Mouse (Mus musculus): Measurements from ENCODE around the gene Hjurp. TPM values are rescaled to one million over a fixed set of nuclear protein-coding genes. Genes with fewer than 3 reads are reported as not detected.

Hjurp gene
- total and polyA plus RNA-seq, 3 experiments = 59.4 to 103 (median 76.3) TPM

- peaks cover 29% of the 10 kb centered on the region for H3K79me2 ChIP-seq (ENCODE audit: control insufficient read depth, insufficient read depth, low read length, poor library complexity)
- H3K9me3 ChIP-seq (replicated peaks; ENCODE audit: insufficient read depth, low read length) = no peaks in the 10 kb centered on the region
- no peak overlapping the region for H3K4me3 ChIP-seq (ENCODE audit: control insufficient read depth in 1 of 2, insufficient read depth in 1 of 2, low read depth in 2 of 2, low read length in 2 of 2)
- H3K9ac ChIP-seq (ENCODE audit: control insufficient read depth, low read depth, low read length, poor library complexity, severe bottlenecking) = no peak overlapping the region
- no peak for DNase-seq (ENCODE audit: low read depth, low spot score)
- H3K27me3 ChIP-seq (ENCODE audit: control insufficient read depth in 1 of 2, insufficient read depth in 2 of 2, low read length in 2 of 2) = no peaks in the 10 kb centered on the region
- TF ChIP-seq RCOR1 (IDR thresholded peaks at IDR 0.05; ENCODE audit: low read depth, low read length) (peak; percentile 88), ZKSCAN1 (IDR thresholded peaks at IDR 0.05; ENCODE audit: low read depth, low read length) (no peak), POLR2AphosphoS2 (IDR thresholded peaks at IDR 0.05; ENCODE audit: low read length) (no peak), ZNF384 (IDR thresholded peaks at IDR 0.05; ENCODE audit: low read depth, low read length) (no peak), EP300 (IDR thresholded peaks at IDR 0.05; ENCODE audit: low read depth in 1 of 2, low read length in 2 of 2) (peak in 1 of 2 experiments; percentile 8; a peak in 1 of 4 replicates), CHD2 (IDR thresholded peaks at IDR 0.05; ENCODE audit: low read length) (no peak), GATA1 (IDR thresholded peaks at IDR 0.05; ENCODE audit: low read depth, low read length) (peak; percentile 81)
- H3K27ac ChIP-seq (ENCODE audit: control insufficient read depth, low read depth, low read length) = no peak overlapping the region
- peaks cover 3 to 9% of the 10 kb centered on the region in 2 experiments; a peak in 3 of 4 replicates for H3K4me1 ChIP-seq (ENCODE audit: control insufficient read depth in 1 of 2, insufficient read depth in 2 of 2, low read length in 2 of 2)
- peaks cover 7 to 15% of the 10 kb centered on the region in 2 experiments for H3K36me3 ChIP-seq (ENCODE audit: control insufficient read depth in 1 of 2, insufficient read depth in 2 of 2, low read length in 2 of 2)
These were observed 1.9 kb upstream of the Hjurp start for GRCm38 (mm10) chr1:88279111-88280005.

GRCm38 (mm10) chr1:88277818-88278511 lies 532 bp upstream of the Hjurp start:
- peak overlapping the region; percentile 46 for H3K9ac ChIP-seq (ENCODE audit: control insufficient read depth, low read depth, low read length, poor library complexity, severe bottlenecking)

GRCm38 (mm10) chr1:88276524-88277097 lies 822 bp downstream of the Hjurp start:
- Histone ChIP-seq H3K27ac (ENCODE audit: control insufficient read depth, low read depth, low read length) (peak overlapping the region; percentile 81), H3K4me3 (ENCODE audit: control insufficient read depth in 1 of 2, insufficient read depth in 1 of 2, low read depth in 2 of 2, low read length in 2 of 2) (peak overlapping the region; percentile 67 to 83), H3K27me3 (ENCODE audit: control insufficient read depth in 1 of 2, insufficient read depth in 2 of 2, low read length in 2 of 2) (no peaks in the 10 kb centered on the region), H3K4me1 (ENCODE audit: control insufficient read depth in 1 of 2, insufficient read depth in 2 of 2, low read length in 2 of 2) (peaks cover 3 to 9% of the 10 kb centered on the region in 2 experiments; a peak in 3 of 4 replicates), H3K9ac (ENCODE audit: control insufficient read depth, low read depth, low read length, poor library complexity, severe bottlenecking) (peak overlapping the region; percentile 73), H3K79me2 (ENCODE audit: control insufficient read depth, insufficient read depth, low read length, poor library complexity) (peaks cover 36% of the 10 kb centered on the region), H3K9me3 (replicated peaks; ENCODE audit: insufficient read depth, low read length) (no peaks in the 10 kb centered on the region), H3K36me3 (ENCODE audit: control insufficient read depth in 1 of 2, insufficient read depth in 2 of 2, low read length in 2 of 2) (peaks cover 15 to 16% of the 10 kb centered on the region in 2 experiments)
- no peak for DNase-seq (ENCODE audit: low read depth, low spot score)
- TF ChIP-seq CHD1 (IDR thresholded peaks at IDR 0.05; ENCODE audit: low read depth, low read length) = peak; percentile 98
- no peak for TF ChIP-seq MAFK (IDR thresholded peaks at IDR 0.05; ENCODE audit: borderline replicate concordance, low read depth, low read length)
- TF ChIP-seq USF2 (IDR thresholded peaks at IDR 0.05; ENCODE audit: borderline replicate concordance in 1 of 2, insufficient read depth in 1 of 2, low read depth in 1 of 2, low read length in 2 of 2) = peak in 1 of 2 experiments; percentile 69; a peak in 2 of 4 replicates
- 0 out of 2 replicates have a peak, but pooled peaks have one; percentile 41 for TF ChIP-seq KAT2A (conservative IDR thresholded peaks at IDR 0.05; ENCODE audit: low read depth, low read length)
- 0 out of 2 replicates have a peak, but pooled peaks have one; percentile 33 for TF ChIP-seq TBP (IDR thresholded peaks at IDR 0.05; ENCODE audit: low read depth, low read length)
- no peak for TF ChIP-seq NELFE (IDR thresholded peaks at IDR 0.05; ENCODE audit: low read depth, low read length)
- TF ChIP-seq ETS1 (IDR thresholded peaks at IDR 0.05; ENCODE audit: low read depth, low read length) = 0 out of 2 replicates have a peak, but pooled peaks have one; percentile 9
- TF ChIP-seq ZMIZ1 (IDR thresholded peaks at IDR 0.05; ENCODE audit: low read depth, low read length) = peak; percentile 55; the same call in 1 of the 2 replicates
- TF ChIP-seq JUND (IDR thresholded peaks at IDR 0.05; ENCODE audit: low read depth, low read length) = no peak
- TF ChIP-seq HCFC1 (IDR thresholded peaks at IDR 0.05; ENCODE audit: low read depth, low read length) = no peak; the same call in 1 of the 2 replicates
- TF ChIP-seq ELF1 (IDR thresholded peaks at IDR 0.05; ENCODE audit: low read depth, low read length) = 0 out of 2 replicates have a peak, but pooled peaks have one; percentile 0
- TF ChIP-seq USF1 (IDR thresholded peaks at IDR 0.05; ENCODE audit: low read depth, low read length) = peak; percentile 93
- no peak; the same call in 1 of the 2 replicates for TF ChIP-seq RAD21 (IDR thresholded peaks at IDR 0.05; ENCODE audit: low read depth, low read length)

More at GRCm38 (mm10) chr1:88277818-88278511, 532 bp upstream of the Hjurp start:
- Histone ChIP-seq H3K9me3 (replicated peaks; ENCODE audit: insufficient read depth, low read length) (no peaks in the 10 kb centered on the region), H3K4me3 (ENCODE audit: control insufficient read depth in 1 of 2, insufficient read depth in 1 of 2, low read depth in 2 of 2, low read length in 2 of 2) (peak overlapping the region; percentile 35 to 67), H3K36me3 (ENCODE audit: control insufficient read depth in 1 of 2, insufficient read depth in 2 of 2, low read length in 2 of 2) (peaks cover 15 to 16% of the 10 kb centered on the region in 2 experiments), H3K79me2 (ENCODE audit: control insufficient read depth, insufficient read depth, low read length, poor library complexity) (peaks cover 36% of the 10 kb centered on the region), H3K27me3 (ENCODE audit: control insufficient read depth in 1 of 2, insufficient read depth in 2 of 2, low read length in 2 of 2) (no peaks in the 10 kb centered on the region), H3K27ac (ENCODE audit: control insufficient read depth, low read depth, low read length) (no peak overlapping the region), H3K4me1 (ENCODE audit: control insufficient read depth in 1 of 2, insufficient read depth in 2 of 2, low read length in 2 of 2) (peaks cover 3 to 9% of the 10 kb centered on the region in 2 experiments; a peak in 3 of 4 replicates)
- peak; percentile 55 for DNase-seq (ENCODE audit: low read depth, low spot score)
- TF ChIP-seq GATA1 (IDR thresholded peaks at IDR 0.05; ENCODE audit: low read depth, low read length) (peak; percentile 71), ETS1 (IDR thresholded peaks at IDR 0.05; ENCODE audit: low read depth, low read length) (no peak), KAT2A (conservative IDR thresholded peaks at IDR 0.05; ENCODE audit: low read depth, low read length) (no peak), UBTF (IDR thresholded peaks at IDR 0.05; ENCODE audit: borderline replicate concordance, insufficient read depth, low read depth, low read length) (no peak)
